Mouse (Mus musculus): ENCODE measurements around the gene Gm7257. TPM values are rescaled to one million over a fixed set of nuclear protein-coding genes. Genes with fewer than 3 reads are reported as not detected.

Gm7257 gene
- polyA plus RNA-seq (2016; fragmentation: Nextera tagmentation; extraction: Ambion mirVana): not detected in 2 replicates

DNA sequence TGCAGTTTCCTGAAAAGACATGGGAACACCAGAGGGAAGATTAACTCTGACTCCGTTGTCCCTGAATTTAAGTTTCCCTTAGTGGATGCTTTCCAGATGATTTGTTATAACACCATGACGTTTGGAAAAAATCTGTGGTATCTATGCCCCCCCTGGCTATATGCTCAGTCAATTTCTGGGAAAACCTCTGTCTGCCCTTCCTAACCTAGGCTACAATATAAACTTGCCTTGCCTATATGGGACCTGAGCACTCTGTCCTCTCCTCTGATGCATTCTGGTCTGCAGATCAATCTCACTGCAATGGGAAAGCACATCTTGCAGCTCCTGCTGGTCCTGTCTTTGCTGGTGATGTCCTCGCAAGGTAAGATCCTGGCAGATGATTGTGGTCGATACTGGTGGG, at the start of gene Gm7257:
Gene Gm7257, plus strand, starts transcription at position 301 of the 400 bp plus-strand sequence.
- no peak within 1 kb of the TSS for H3K27ac ChIP-seq (replicated peaks)
- no peaks in the 10 kb centered on the region for H3K4me1 ChIP-seq
- DNase-seq (ENCODE audit: low spot score): no peak
- H3K9me3 ChIP-seq: peaks cover 31% of the 10 kb centered on the region
- 80% methylated on average over 4 of the region's 4 CpGs for WGBS
- no peaks in the 10 kb centered on the region for H3K36me3 ChIP-seq (replicated peaks)
- H3K4me3 ChIP-seq: no peak within 1 kb of the TSS
- no peaks in the 10 kb centered on the region for H3K27me3 ChIP-seq (replicated peaks; ENCODE audit: low read depth, poor library complexity, severe bottlenecking)

DNA sequence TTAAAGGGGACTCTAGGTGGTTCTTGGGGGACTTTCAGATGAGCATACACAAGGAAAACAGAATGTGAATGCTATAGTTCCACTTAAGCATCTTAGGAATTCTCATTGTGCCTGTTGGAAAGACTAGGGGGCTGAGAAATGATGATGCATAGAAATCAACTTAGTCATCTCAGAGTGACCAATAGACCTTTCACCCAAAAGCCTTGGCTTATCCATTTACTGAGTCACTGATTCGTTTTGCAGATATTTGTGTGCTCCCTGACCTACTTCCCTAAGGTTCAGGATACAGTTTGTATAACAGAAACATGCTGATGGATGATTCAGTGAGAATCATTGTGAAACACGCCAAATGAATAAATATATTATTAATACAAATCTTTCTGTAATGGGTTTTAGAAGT, 28.7 kb upstream of the Gm7257 start:
- peaks cover 29% of the 10 kb centered on the region for H3K9me3 ChIP-seq
- no peaks in the 10 kb centered on the region for H3K4me1 ChIP-seq
- no peaks in the 10 kb centered on the region for H3K27me3 ChIP-seq (replicated peaks; ENCODE audit: low read depth, poor library complexity, severe bottlenecking)
- H3K36me3 ChIP-seq (replicated peaks): no peaks in the 10 kb centered on the region
- 62% methylated on average over 2 of the region's 2 CpGs for WGBS
- DNase-seq (ENCODE audit: low spot score): no peak
- H3K27ac ChIP-seq (replicated peaks): no peak overlapping the region
- no peak overlapping the region for H3K4me3 ChIP-seq

DNA sequence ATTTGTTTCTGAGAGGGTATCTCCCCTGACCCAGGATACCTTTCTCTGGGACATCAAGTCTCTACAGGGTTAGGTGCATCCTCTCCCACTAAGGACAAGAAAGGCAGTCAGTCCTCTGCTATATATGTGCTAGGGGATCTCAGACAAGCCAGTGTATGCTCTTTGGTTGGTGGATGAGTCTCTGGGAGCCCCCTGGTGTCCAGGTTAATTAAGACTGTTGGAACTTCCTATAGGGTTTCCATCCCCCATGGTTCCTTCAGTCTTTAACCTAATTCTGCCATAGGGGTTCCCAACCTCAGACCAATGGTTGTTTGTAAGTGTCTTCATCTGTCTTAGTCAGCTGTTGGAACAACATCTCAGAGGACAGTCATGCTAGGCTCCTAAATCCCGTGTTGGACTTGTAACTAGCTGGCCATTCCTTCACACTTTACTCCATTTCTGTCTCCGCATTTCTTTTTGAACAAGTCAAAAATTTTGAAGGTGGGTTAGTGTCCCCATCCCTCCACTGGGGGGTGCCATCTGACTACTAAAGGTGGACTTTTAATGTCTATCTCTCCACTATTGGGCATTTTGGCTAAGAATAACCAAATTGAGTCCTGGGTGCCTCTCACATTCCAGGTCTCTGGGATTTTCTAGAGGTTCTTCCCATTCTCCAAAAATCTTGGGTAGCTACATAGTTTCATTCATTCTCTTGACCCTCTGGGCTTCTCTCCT, 3.5 kb downstream of the Gm7257 start:
- DNase-seq (ENCODE audit: low spot score): no peak
- peaks cover 26% of the 10 kb centered on the region for H3K9me3 ChIP-seq
- H3K4me1 ChIP-seq: no peaks in the 10 kb centered on the region
- no peak overlapping the region for H3K4me3 ChIP-seq
- no peaks in the 10 kb centered on the region for H3K36me3 ChIP-seq (replicated peaks)
- H3K27ac ChIP-seq (replicated peaks): no peak overlapping the region
- H3K27me3 ChIP-seq (replicated peaks; ENCODE audit: low read depth, poor library complexity, severe bottlenecking): no peaks in the 10 kb centered on the region
- WGBS: 36% methylated on average over 2 of the region's 2 CpGs

DNA sequence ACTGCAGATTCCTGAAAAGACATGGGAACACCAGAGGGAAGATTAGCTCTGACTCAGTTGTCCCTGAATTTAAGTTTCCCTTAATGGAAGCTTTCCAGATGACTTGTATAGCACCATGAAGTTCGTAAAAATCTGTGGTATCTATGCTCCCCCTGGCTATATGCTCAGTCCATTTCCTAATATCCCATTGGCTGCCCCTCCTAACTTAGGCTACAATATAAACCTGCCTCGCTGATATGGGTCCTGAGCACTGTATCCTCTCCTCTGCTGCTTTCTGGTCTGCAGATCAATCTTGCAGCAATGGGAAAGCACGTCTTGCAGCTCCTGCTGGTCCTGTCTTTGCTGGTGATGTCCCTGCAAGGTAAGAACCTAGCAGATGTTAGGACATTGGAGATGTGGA, 43.7 kb downstream of the Gm7257 start, which contains the start of gene Gm9513:
Gene Gm9513, plus strand, starts transcription at position 301 of the 400 bp plus-strand sequence.
- Histone ChIP-seq H3K27ac (replicated peaks) (no peak within 1 kb of the TSS), H3K9me3 (peaks cover 21% of the 10 kb centered on the region), H3K36me3 (replicated peaks) (no peaks in the 10 kb centered on the region), H3K4me3 (no peak within 1 kb of the TSS), H3K27me3 (replicated peaks; ENCODE audit: low read depth, poor library complexity, severe bottlenecking) (no peaks in the 10 kb centered on the region), H3K4me1 (no peaks in the 10 kb centered on the region)
- no peak for DNase-seq (ENCODE audit: low spot score)
- 67% methylated on average over 3 of the region's 3 CpGs for WGBS

Other genes starting within 250 kb of the Gm7257 start
- gene Gm9513, start 43.8 kb downstream of the Gm7257 start, polyA plus RNA-seq (2016; fragmentation: Nextera tagmentation; extraction: Ambion mirVana): not detected in 2 replicates
- not detected in 2 replicates for gene Gm5615, start 110.1 kb downstream of the Gm7257 start, polyA plus RNA-seq (2016; fragmentation: Nextera tagmentation; extraction: Ambion mirVana)
- gene Gm17689, start 150.8 kb downstream of the Gm7257 start, polyA plus RNA-seq (2016; fragmentation: Nextera tagmentation; extraction: Ambion mirVana): not detected in 2 replicates
- gene A630095E13Rik, start 211.5 kb downstream of the Gm7257 start, polyA plus RNA-seq (2016; fragmentation: Nextera tagmentation; extraction: Ambion mirVana): not detected in 2 replicates

Data from embryonic facial prominence, embryonic 10.5 days (tissue).